Mouse (Mus musculus) macrophage (primary cell): ENCODE measurements at regions not wholly inside any gene's neighbourhood (a gene's known extent, or its start where the extent isn't known, plus 50 kb on each side); places are given as distances from the start of the nearest gene placed in this dataset.

Experiments
- H3K27ac ChIP-seq: fragments of 350-480 bp; formaldehyde crosslinking; 2 replicates; pipeline ENCODE4 v1.9.0; 2021
- H3K36me3 ChIP-seq: fragments of 350-480 bp; formaldehyde crosslinking; 2 replicates; pipeline ENCODE4 v1.9.0; 2021; ENCODE audit errors: inconsistent target
- H3K4me3 ChIP-seq: fragments of 350-480 bp; formaldehyde crosslinking; 2 replicates; pipeline ENCODE4 v1.9.0; 2021; ENCODE audit errors: inconsistent target
- H3K79me2 ChIP-seq: fragments of 350-480 bp; formaldehyde crosslinking; 2 replicates; pipeline ENCODE4 v1.9.0; 2021; ENCODE audit errors: inconsistent target
- WGBS: methylation state at CpG from one replicate; pipeline ENCODE4 v1.1.7; 2026; ENCODE audit warnings: inconsistent platforms; ENCODE audit not compliant: missing documents; 5-methylcytosine and 5-hydroxymethylcytosine counted together

GRCm38 (mm10) chr11:112870201-112871035 is 88.4 kb downstream of the Sox9 start:
- Histone ChIP-seq H3K4me3 (no peak overlapping the region), H3K79me2 (no peaks in the 10 kb centered on the region), H3K36me3 (no peaks in the 10 kb centered on the region), H3K27ac (no peak overlapping the region)
- 14% methylated on average over 16 of the region's 17 CpGs for WGBS

- 54% methylated on average over 9 of the region's 11 CpGs for WGBS
- Histone ChIP-seq H3K4me3 (no peak overlapping the region), H3K79me2 (no peaks in the 10 kb centered on the region), H3K27ac (no peak overlapping the region), H3K36me3 (no peaks in the 10 kb centered on the region)
These were observed 90.8 kb downstream of the Sox9 start for GRCm38 (mm10) chr11:112872677-112873367.

DNA sequence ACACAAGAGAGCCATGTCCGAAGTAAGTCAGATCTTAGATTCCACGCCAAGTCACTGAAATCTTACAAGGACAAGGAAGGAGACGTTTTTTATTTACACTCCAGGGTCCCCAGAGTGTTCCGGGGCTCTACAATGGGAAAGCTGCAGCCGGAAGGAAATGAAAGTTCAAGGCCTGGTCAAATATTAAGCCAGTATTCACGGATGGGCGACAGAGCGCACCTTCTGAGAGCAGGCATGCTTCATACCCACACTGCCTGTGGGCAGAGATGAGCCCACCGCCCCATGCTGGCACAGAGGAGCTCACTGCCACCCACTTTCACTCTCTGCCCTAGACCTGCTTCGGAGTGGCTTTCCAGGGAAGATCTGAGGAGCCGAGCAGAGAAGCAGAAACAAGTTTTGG is 92.2 kb downstream of the Sox9 start:
- no peaks in the 10 kb centered on the region for H3K36me3 ChIP-seq
- no peaks in the 10 kb centered on the region for H3K79me2 ChIP-seq
- H3K4me3 ChIP-seq: no peak overlapping the region
- 89% methylated on average over 11 of the region's 11 CpGs for WGBS
- H3K27ac ChIP-seq: no peak overlapping the region

DNA sequence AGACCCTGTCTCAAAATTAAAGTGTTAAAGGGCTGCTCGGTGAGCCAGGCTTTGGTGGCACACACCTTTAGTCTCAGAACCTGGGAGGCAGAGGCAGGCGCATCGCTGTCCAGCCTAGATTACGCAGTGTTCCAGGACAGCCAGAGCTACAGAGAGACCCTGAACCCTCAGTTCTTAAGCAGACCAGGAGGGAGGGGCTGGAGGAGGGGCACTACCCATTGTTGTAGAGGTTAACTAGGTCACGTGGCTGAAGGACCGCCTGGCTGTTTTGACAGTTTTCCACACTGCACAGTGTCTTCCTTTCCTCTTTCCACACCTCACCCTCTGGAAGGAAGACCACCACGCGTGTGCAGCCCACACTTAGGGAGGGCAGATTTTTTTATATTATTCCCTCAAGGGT is 94.2 kb downstream of the Sox9 start:
- Histone ChIP-seq H3K36me3 (no peaks in the 10 kb centered on the region), H3K27ac (no peak overlapping the region), H3K4me3 (no peak overlapping the region), H3K79me2 (no peaks in the 10 kb centered on the region)
- 57% methylated on average over 5 of the region's 8 CpGs for WGBS

DNA sequence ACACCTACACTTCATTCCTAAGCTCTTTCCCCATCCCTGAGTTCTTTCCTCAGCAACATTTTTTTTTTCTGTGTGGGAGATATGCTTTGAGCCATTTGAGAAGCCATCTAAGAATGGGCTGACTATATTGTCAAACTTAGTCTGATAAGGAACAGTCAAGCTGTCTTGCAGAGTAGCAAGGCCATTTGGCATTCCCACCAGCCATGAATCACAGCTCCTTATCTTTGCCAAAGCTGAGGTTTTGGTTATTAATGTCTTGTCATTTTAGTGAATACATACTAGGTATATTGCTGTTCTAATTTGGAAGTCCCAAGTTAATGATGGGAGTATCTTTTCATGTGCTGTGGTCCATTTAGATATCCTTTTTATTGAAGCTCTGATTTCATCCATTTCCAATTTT is 96.4 kb downstream of the Sox9 start:
- Histone ChIP-seq H3K79me2 (no peaks in the 10 kb centered on the region), H3K4me3 (no peak overlapping the region), H3K27ac (no peak overlapping the region), H3K36me3 (no peaks in the 10 kb centered on the region)

GRCm38 (mm10) chr11:112880736-112881135 is 98.7 kb downstream of the Sox9 start:
- no peak overlapping the region for H3K27ac ChIP-seq
- H3K4me3 ChIP-seq: no peak overlapping the region
- H3K36me3 ChIP-seq: no peaks in the 10 kb centered on the region
- no peaks in the 10 kb centered on the region for H3K79me2 ChIP-seq
- 73% methylated on average over 3 of the region's 3 CpGs for WGBS

GRCm38 (mm10) chr11:112885336-112885940 is 103.4 kb downstream of the Sox9 start:
- Histone ChIP-seq H3K79me2 (no peaks in the 10 kb centered on the region), H3K4me3 (no peak overlapping the region), H3K36me3 (no peaks in the 10 kb centered on the region), H3K27ac (no peak overlapping the region)
- WGBS: 72% methylated on average over 9 of the region's 9 CpGs

GRCm38 (mm10) chr11:112886139-112886538 is 104.1 kb downstream of the Sox9 start:
- H3K4me3 ChIP-seq: no peak overlapping the region
- H3K36me3 ChIP-seq: no peaks in the 10 kb centered on the region
- no peaks in the 10 kb centered on the region for H3K79me2 ChIP-seq
- WGBS: 84% methylated on average over 16 of the region's 16 CpGs
- H3K27ac ChIP-seq: no peak overlapping the region

DNA sequence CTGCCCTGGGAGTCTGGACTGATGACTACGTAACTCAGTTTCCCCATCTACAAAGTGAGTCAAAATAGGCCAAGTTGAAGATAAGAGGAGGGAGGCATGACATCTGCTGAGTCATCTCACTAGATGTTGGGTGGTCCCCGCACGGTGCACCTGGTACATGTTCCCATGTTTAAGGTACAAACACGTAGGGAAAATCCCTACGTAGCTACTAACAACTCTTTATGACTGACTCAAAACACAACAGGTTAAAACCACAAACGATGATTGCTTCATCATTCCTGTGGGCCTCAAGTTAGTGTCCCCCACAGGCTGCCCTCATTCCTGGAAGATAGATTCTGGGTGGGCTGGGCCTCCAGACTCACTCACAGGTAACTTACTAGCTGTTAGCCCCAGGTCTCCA is 107.7 kb downstream of the Sox9 start:
- no peak overlapping the region for H3K27ac ChIP-seq
- no peaks in the 10 kb centered on the region for H3K36me3 ChIP-seq
- no peaks in the 10 kb centered on the region for H3K79me2 ChIP-seq
- H3K4me3 ChIP-seq: no peak overlapping the region
- 90% methylated on average over 6 of the region's 6 CpGs for WGBS

GRCm38 (mm10) chr11:112897597-112897996 is 115.6 kb downstream of the Sox9 start:
- 97% methylated on average over 2 of the region's 2 CpGs for WGBS
- Histone ChIP-seq H3K27ac (no peak overlapping the region), H3K79me2 (no peaks in the 10 kb centered on the region), H3K36me3 (no peaks in the 10 kb centered on the region), H3K4me3 (no peak overlapping the region)

DNA sequence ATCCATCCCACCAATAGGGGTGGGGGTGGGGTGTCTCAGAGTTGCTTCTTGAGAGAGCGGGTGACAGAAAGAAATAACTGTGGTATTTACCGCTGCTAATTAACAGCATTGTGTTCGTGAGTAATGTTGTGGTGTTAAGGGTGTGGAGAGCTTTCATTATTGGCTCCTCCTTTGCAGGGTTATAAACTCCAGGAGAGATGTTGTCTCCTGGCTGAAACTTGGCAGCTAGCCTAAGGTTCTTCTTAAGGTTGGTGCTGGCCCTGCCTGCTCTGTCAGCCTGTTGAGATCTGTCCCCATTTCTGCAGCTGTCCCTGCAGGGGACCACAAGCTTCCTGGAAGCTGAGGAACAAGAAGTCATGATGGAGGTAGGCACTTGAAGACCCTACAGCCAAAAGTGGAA is 120.6 kb downstream of the Sox9 start:
- H3K27ac ChIP-seq: no peak overlapping the region
- WGBS: 62% methylated on average over 3 of the region's 3 CpGs
- no peaks in the 10 kb centered on the region for H3K79me2 ChIP-seq
- no peak overlapping the region for H3K4me3 ChIP-seq
- no peaks in the 10 kb centered on the region for H3K36me3 ChIP-seq

DNA sequence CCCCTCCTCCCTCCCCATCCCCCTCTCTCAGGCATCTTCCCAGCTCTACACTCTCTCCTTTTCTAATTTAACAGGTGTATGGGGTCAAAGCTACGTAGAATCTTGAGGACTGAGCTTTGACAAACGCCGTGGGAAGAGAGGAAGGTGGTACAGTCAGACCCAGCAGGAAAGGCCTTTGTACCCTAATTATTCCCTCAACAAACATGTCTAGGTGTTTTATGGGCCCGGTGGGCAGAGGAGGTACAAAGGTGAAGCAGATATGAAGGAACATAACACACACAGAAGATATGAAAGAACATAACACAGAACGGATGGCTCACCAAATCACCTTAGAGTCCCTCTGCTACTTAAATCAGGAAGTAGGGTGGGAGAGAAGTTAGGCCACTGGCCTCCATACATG is 128.3 kb downstream of the Sox9 start:
- no peaks in the 10 kb centered on the region for H3K79me2 ChIP-seq
- no peak overlapping the region for H3K4me3 ChIP-seq
- H3K36me3 ChIP-seq: no peaks in the 10 kb centered on the region
- WGBS: 86% methylated on average over 5 of the region's 5 CpGs
- H3K27ac ChIP-seq: no peak overlapping the region

GRCm38 (mm10) chr11:112912875-112913274 is 130.9 kb downstream of the Sox9 start:
- WGBS: 92% methylated on average over 3 of the region's 3 CpGs
- Histone ChIP-seq H3K27ac (no peak overlapping the region), H3K79me2 (no peaks in the 10 kb centered on the region), H3K36me3 (no peaks in the 10 kb centered on the region), H3K4me3 (no peak overlapping the region)

DNA sequence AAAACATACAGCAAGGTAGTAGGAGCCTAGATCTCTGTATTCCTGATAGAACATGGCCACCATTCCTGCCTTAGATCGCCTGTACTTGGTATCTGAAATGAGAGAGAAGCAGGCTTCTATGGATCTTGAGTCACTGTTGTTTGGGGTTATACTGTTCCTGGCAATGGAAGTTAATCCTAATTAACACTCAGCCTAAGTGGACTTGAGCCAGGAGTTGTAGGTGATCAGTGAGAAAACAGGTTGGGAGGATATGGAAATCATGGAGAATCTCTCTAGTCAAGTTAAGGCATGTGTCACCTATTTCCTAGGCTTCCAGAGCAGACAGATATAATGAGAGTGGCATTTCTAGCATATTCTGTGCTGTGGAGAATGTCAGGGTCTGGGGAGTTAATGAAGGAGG is 134.9 kb downstream of the Sox9 start:
- WGBS: 69% methylated on average over 1 of the region's 1 CpGs
- Histone ChIP-seq H3K36me3 (no peaks in the 10 kb centered on the region), H3K4me3 (no peak overlapping the region), H3K27ac (no peak overlapping the region), H3K79me2 (no peaks in the 10 kb centered on the region)

DNA sequence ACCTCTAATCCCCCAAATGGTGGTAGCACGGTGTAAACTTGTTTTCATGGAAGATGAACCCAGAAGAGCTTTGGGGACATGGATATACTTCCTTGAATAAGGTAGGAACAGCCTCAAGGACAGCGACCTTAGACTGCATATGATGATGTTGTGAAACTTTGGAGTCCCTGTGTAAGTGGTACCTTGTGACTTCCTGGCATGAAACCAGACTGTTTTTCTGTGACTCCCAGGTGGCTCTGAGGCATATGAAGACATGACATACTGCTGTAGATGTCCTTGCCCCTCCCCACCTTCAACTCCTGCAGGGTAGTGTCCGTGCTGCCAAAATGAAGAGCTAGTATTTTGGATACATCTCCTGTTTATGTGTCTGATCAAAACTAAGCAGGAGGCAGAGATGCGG is 138.1 kb downstream of the Sox9 start:
- Histone ChIP-seq H3K36me3 (no peaks in the 10 kb centered on the region), H3K27ac (no peak overlapping the region), H3K79me2 (no peaks in the 10 kb centered on the region), H3K4me3 (no peak overlapping the region)
- 83% methylated on average over 4 of the region's 4 CpGs for WGBS
